Mouse (Mus musculus) adipocyte (in vitro differentiated cells): ENCODE data around the gene Mctp2.

Source experiments
- DNase-seq: peaks from one replicate; pipeline ENCODE4 v3.0.0-alpha.2; 2016; ENCODE audit warnings: low spot score

Gene Mctp2

DNA sequence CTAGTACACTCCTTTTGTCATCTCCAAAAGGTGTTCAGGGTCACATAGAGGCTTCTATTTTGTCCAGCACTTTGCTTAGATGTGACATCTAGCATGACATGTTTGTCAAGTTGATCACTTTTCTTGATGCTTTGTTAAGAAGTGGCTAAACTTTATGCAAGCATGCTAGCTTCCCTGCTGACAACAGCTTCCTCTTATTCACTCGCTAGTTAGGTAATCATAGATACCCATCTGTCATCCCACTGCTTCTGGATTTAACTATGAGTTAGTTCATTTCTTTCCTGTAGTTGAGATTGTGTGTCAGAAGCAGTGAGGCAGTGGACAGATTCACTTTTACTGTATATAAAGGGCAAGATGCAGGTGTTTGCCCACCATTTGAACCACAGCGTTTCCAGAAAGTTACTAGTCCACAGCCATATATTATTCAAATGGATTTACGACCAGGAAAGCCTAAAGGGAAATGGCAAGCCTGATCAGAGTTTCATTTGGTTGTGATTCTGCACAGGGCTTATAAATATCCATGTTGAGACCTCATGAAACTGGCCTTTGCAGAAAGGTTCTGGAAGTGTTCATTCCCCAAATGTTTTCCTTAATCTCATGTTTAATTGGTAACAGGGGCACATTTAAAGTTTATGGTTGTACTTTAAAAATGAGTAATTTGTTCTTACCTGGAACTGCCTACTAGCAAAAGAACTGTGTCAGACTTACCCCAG lies 216.8 kb downstream of the Mctp2 start:
- DNase-seq, result no peak

DNA sequence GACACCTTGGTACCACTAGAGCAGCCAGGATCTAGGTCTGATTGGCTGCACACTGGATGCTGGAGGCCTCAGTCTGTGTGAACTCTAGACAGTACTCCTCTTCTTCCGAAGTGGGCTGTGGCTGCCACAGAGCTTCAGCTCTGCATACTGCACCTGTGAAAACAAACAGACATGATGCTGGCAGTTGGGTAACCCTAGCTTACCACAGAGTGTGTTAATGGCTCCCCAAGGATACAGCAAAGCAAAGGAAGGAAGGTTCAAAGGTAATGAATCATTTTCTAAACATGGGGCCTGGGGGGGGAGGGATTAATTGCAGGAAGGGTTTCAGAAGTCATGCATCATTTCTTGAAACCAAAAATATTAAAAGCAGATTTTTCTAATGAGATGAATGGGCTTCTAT lies 225.7 kb downstream of the Mctp2 start:
- no peak for DNase-seq

GRCm38 (mm10) chr7:72078896-72079295 lies 227.5 kb downstream of the Mctp2 start:
- DNase-seq, result no peak

DNA sequence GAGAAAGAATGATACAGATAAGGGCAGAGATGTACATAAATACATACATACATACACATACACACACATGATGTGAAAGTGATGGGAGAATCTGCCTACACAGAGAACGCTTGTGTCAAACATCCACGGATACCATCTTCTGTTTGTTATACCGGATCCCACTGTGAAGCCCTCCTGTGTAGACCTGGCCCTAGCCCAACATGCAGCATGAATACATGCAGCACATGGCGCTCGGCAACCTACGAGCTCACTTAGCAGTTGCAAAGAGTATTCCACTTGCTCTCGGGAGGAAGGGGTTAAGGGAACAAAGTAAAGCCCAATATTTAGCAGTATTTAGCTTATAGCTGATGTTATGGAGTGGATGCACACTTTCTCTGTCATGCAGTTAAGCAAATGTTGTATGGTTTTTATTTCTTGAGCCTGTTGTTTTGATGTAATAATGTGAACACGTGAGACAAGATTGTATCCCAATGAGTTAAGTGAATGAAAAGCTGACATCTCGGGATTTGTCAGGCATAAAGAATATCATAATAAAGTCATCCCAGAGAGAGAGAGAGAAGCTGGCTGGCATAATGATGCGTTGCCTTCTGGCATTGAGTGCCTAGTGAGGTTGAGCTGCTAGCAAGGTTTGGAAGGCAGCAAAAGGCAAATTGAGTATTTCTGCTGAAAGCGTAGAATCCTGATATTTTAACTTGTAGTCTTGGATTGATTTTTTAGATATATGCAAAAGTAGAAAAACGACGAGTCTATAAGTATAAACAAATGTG lies 234.8 kb downstream of the Mctp2 start:
- DNase-seq, result no peak

DNA sequence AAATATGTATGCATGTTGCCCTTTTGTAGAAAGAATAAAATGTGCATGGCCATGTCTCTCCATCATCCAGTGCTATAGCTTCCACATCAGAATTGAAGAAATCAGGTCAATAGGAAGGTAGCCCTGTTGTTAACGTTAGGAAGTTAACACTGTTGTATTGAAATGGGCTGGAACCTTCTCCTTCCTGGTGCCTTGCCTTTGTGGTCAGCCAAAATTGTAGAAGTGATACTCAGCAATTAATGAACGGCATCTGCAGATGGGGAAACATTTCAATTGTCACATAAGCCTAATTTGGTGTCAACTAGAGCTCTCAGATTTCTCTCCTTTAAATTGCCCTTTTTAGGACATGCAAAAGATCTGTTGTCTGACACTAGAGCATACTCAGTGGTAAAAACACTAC lies 238.0 kb downstream of the Mctp2 start:
- DNase-seq, result no peak

- DNase-seq, result peak; percentile 5
Measured at GRCm38 (mm10) chr7:72066352-72066751, 240.1 kb downstream of the Mctp2 start.

- DNase-seq, result no peak
Measured at GRCm38 (mm10) chr7:72051759-72052158, 254.6 kb downstream of the Mctp2 start.

GRCm38 (mm10) chr7:72047588-72048585 lies 258.5 kb downstream of the Mctp2 start:
- no peak for DNase-seq
